Mouse (Mus musculus): Measurements from ENCODE around the gene Ocrl.

The Ocrl gene

DNA sequence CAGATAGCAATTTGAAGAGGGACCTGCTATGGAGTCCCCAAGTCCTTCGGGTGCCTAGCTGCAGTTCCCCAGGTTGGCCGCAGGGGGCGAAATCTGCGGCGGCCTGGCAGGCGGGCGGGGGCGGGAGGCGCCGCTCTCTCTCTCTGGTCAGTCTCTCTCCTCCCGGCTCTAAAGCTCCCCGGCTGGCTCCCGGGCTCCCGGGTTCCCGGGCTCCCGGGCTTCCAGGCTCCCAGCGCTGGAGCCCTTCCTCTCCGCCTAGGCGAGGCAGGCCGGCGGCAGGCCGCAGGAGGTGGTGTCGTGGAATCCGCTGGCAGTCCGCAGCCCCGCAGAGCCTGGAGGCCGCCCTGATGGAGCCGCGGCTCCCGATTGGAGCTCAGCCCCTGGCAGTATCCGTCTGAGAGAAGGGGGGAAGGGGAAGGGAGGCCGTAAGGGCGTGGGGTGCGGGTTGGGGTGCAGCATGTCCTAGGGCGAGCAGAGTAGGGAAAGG, at the start of gene Ocrl:
Gene Ocrl (plus strand): TSS at position 82 of the 487 bp plus-strand sequence.
- in situ Hi-C loops (cut with MboI): no loop called here

DNA sequence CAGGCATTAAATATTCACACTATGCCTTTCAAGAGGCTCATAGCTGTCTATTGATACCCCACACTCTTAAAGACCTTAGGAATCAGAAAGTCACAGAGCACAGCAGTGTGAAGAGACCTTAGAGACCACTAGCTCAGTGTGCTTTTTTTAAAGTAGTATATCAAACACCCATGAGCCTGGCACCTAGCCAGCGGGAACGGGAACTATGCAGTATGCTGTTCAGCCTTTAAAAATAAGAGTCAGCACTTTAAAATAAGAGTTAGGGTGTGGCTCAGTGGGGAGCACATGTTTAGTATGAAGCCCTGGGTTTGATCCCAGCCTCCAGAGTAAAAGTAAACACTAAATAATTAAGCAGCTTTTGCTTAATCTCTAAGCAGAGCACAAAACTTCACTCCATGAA, 32.1 kb upstream of the Ocrl start:
- in situ Hi-C loops (cut with MboI): no loop called here

DNA sequence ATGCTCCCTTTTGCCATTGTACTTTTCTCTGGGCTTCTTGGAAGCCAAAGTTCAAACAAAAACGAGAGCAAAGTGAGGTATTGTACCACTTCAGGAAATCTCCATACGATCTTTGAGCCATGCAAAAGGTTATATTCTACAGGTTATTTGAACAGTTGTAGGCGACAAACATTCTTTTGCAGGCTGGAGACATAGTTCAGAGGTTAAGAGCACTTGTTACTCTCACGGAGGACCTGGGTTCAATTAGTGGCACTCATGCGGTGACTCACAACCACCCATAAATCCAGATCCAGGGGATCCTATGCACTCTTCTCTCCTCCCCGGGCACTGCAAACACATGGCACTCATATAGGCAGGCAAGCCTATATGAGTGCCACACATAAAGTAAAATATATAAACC, 29.4 kb upstream of the Ocrl start:
- in situ Hi-C loops (cut with MboI): no loop called here

DNA sequence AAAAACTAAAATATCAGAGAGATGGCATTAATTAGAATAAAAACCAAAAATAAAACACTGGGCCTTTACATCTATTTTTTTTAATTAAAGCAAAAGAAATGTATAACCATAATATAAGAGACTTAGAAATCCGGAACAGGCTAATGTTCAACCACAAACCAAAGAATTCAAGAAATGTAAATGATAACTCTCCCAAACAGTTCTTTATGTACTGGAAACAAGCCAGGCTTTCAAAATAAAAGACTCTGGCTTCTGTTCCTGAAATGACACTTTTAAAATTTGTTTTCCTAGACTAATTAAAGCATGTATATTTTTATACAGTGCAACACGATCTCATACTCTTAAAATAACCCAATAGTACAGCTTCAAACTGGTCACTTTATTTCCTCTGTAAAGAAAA, 24.8 kb upstream of the Ocrl start:
- in situ Hi-C loops (cut with MboI): no loop called here

DNA sequence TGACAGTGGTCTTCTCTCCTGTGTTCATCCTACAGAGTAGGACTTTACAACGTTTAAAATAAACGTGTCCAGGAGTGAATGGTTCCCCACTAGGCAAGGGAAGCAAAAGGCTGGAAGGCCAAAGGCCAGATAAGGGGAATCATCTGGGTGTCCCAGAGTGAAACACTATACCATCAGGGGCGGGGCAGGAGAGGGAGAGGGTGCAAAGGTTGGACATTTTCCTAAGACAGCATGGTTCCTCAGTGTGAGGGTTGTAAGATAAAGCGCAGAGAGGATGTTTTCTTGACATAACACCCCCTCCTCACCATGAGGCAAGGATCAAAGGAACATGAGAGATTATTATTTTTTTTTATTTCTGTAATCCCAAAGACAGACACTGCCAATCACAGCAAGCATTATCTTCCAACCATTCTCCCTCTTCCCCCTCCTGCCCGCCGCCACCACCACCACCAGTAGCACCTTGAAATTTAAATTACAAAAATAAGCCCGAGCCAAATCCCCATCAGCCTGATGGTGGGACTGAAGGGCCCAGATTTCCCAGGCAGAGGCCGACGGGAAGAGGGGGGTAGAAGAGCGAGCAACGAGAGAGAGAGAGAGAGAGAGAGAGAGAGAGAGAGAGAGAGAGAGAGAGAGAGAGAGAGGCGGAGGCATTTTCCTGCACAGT, 20.8 kb upstream of the Ocrl start:
- in situ Hi-C loops (cut with MboI): no loop called here

DNA sequence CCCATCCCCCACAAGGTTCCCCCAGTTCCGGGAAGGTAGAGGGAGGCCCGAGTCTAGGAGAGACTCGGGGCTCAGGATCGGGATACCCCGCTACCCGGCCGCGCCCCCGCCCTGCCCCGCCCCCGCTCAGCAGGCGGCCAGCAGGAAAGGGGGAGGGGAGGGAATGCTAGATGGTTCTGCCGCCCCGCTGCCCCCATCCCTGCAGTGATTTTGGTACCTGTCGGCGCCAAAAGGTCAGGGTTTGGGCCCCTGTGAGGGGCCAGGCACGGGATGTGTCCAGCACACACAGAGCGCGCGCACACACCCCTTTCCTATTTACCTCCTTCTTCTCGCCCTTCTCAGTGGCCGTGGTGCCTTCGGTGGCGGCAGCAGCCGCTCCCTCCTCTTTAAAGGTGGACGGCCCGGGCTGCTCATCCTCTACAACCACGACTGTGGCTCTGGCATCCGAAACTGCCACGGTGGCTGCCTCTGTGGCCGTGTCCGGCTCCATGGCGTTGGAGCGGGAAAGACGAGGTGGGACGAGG, 20.2 kb upstream of the Ocrl start:
- in situ Hi-C loops (cut with MboI): no loop called here

DNA sequence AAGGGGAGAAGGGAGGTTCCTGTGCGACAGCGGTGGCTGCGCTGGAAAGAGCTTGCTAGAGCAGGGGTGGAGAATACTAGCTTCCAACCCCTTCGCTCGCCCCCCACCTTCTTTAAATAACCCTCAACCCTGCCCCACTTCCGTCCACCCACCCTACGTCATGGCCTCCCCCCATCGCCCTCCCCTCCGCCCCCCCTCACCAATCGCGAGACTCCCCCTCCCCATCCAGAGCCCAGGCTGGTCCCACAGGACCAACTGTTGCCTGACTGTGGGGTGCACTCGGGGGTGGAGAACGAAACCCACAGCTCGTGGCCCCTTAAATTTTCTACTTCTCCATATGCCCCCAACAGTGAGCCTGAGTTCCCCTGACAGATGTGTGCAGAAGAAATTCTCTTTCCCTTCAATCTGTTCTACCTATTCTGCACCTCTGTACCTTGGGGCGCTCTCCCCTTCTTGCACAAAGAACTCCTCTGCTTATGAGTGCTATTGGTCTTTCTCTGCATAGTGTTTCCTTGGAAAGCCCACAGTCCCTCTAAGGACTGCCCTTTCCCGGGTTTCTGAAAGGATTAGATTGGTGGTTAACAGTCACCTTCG, 19.7 kb upstream of the Ocrl start, which contains the start of gene Smarca1:
Gene Smarca1 (minus strand): TSS at position 544 of the 594 bp plus-strand sequence.
- in situ Hi-C loops (cut with MboI): no loop called here

DNA sequence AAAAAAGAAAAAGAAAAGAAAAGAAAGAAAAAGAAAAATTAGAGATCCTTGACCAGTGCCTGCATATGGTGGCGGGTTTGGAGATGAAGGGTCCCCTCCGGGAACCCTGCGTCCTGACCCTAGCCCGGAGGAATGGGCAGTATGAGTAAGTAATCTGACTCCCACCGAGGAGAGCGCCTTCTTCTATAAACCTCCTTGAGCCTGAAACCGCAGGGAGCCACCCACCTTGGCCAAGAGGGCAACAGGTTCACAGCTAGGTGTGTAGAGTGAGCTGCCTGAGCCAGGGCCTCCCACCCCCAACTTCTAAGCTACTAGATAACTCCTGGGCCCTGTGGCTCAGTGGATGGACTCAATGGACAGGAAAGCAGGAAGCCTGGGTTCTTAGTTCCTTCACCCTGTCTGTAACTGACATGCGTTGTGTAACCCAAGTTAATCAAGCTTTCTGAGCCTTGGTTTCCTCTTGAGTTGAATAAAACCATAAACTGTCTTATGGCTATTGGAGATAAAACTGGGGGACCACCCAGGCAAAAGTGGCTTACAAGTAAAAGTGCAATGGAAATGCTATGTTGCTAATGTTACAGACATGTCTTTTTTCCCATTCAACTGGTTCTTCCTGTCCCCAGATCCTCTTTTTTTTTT, 836 bp downstream of the Ocrl start:
- in situ Hi-C loops (cut with MboI): no loop called here

DNA sequence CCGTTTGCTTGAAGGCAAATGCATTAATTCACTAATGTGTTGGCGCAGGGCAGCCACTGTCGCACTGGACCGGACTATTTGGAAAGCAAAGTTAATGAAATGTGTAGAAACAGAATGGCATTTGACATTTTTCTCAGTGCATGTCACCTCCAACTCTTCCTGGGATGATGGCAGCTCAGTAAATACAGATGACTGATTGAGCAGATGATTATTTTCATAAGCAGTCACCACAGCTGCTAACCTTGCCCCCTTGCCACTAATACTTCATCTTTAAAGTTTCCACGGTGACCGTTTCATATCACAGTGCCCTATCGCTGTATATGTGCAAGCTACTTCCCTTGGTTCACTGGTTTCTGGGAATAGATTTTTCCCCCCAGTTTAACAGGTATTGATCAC, 1.4 kb downstream of the Ocrl start:
- in situ Hi-C loops (cut with MboI): no loop called here

DNA sequence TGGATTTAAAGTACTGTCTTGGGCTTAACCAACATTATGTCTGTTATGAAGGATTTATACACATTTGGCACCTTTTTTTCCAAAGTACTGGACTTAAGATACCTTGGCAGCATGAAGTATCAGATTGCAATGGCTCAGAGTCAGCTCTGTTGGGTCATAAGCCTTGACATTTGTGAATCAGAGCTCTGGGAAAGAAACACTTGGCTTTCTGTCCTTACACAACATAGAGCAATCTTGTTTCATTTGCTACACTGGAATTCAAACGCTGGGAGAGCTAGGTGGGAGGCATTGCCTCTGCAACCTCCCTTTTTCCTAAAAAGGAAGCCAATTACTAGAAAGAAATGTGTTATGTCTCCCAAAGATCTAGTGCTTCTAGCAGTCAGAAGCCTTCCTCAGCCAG, 4.6 kb downstream of the Ocrl start:
- in situ Hi-C loops (cut with MboI): no loop called here

DNA sequence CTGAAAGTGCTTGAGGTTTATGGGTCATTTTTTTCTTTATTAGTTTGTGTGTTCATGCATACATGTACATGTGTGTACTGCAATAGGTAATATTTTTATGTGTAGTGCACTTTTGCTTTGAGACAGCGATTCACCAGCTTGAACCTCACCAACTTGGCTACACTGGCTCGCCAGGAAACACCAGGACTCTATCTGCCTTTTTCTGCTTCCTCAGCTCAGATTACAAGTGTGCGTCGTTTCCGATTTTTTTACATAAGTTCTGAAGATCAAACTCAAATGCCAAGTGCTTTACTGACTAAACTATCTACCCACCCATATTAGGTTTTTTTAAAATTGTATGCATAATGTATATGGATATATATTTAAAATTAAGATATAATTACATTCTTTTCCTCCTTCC, 8.4 kb downstream of the Ocrl start:
- in situ Hi-C loops (cut with MboI): no loop called here

DNA sequence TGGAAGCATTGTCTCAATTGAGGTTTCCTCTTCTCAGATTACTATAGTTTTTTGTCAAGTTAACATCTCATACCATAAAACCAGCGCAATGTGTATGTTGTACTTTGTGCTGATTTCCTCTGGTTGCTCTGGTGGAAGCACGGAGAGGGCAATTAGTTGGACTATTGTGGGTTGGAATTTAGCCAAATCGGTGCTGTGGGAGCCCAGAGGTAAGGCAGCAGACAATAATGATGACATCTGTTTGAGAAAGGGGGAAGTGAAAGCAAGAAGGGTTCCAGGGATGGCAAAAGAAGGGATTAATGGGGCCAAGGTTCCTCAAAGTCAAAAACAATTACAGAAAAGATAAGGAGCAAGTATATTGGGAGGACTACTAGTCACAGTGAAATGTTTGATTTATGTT, 15.8 kb downstream of the Ocrl start:
- in situ Hi-C loops (cut with MboI): no loop called here

DNA sequence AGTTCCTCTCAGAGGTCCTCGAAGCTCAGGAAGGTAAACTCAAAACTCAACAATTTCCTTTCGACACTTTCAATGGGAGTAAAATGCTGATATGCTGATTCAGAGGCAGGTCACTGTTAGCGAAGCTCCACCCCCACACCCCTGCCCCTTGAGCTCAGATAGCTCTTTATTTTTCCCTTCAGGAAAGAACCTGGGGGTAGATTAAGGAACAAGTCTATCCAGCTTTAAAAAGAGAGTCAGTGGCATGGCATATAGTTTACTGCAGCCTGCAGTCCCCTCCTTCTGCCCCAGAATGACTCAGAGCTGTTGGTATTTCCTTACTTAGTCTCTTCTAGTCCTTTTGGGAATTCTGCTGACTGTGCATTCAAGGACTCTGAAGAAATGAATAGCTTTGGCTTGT, 18.3 kb downstream of the Ocrl start:
- in situ Hi-C loops (cut with MboI): no loop called here

DNA sequence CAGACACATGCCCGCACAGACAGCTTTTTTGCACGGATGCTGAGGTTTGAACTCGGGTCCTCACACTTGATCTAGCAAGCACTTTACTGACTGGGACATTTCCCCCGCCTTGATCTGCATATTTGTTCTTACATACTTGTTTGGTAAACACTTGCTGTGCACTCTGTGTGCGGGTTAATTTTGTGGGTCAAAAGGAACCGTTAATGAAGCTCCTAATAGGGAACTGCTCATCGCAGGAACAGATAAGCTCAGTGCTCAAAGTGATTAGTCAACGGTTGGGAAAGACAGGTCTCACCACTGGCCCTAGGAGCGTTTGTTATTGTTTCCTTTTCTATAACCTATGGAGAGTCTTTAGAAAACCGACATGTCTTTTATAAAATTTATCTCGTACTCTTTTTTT, 22.2 kb downstream of the Ocrl start:
- in situ Hi-C loops (cut with MboI): no loop called here

DNA sequence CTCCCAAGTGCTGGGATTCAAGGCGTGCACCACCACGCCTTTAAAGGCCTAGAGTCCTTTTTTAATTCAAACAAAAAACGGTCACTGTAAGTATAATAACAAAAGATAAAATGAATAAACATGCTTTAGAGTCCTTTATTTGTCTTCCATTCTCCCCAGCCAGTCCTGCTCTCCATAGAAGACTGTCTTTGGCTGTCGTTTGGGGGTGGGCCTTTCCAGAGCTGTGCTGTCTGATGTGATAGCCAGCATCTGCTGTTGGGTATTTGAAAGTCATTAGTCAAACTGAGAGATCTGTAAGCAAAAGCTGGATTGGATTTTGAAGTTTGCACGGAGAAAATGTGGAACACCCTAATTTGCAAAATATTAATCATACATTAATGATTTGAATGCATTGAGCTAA, 24.7 kb downstream of the Ocrl start:
- in situ Hi-C loops (cut with MboI): no loop called here

DNA sequence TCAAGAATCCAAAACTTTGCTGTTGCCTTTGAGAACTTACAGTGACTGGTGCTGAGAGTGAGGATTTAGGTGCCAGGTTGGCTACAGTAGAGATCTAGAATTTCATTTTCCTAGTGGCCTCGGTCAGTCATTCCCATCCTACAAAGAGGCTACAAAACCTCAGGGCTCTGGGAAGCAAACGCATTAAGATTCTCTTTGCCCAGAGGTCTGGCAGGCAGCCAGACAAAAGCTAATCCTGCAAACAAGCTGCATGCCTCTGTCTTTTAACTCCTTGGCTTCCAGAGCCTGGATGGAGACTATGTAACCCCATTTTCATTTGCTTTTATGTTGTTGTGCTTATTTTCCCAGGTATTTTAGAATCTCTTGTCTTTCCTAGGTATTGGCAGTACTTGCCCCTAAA, 25.6 kb downstream of the Ocrl start:
- in situ Hi-C loops (cut with MboI): no loop called here

DNA sequence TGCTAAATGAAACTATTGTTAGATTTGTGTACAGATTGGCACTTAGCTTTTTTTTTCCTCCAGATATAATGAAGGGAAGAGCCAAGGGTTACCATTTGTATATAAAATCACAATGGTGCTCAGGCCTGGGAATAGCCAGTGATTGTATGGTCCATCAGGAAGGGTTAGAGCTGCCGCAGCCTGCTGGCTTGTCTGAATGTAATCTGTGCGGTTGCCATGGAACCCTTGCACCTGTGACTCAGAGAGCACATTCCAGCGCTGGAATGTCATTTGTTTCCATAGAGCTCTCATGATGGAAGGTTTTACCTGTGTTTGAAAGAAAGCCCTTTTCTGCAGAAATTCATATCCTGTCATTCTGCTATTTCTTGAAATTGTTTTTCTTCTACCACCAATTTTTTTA, 37.5 kb downstream of the Ocrl start:
- in situ Hi-C loops (cut with MboI): no loop called here

DNA sequence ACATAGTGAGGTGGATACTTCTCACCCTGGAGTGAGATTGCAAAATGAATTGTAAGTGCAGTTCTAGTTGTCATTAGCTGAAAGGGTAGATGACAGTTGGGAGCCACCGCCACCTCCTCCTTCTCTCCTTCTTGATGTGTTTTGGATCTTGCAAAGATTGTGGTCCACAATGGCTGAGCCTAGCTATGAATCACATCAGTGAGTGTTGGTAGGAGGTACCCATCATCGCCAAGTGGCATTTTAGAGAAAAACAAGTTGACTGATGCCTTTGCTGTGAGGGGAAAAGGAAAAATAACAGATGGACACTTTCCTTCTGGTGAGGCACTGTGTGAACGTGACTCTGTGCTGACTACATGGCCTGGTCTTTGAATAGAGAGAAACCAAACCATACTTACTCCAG, 50.4 kb downstream of the Ocrl start:
- in situ Hi-C loops (cut with MboI): no loop called here

DNA sequence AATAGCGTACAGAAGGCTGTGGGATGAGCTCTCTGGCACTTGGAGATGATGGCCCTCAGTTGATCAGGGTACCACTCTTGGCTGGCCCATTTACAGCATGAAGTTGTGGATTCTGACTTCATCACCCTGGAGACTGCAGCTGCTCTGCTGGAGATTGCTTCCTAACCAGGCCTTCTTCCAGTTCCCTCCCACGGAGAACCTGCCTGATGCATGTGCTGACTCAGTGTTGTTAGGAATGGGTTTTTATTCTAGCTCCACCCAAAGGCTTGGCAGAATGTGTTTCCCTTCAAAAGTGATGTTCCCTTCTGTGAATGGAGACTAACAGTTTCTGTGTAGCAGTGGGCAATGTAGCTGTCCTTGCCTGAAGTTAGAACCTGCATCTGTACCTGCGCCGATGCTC, 58.2 kb downstream of the Ocrl start:
- in situ Hi-C loops (cut with MboI): no loop called here

DNA sequence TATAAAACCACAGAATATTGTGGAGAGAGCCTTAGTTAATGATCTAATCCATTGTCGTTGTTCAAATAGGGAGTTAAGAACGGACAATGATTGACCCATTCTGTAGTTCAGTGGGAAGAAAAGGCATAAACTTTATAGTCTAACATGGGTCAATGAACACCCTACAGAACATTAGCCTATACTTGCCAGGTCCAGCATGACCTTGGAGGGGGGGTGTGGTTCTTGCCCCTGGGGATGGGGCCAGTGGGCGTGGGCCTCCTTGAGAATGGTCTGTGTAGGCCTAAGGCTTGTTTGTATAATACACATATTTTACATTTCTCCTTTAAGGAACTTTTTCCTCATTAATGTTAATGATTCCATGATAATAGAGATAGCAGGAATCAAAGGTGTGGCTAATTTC, 58.7 kb downstream of the Ocrl start:
- in situ Hi-C loops (cut with MboI): no loop called here

DNA sequence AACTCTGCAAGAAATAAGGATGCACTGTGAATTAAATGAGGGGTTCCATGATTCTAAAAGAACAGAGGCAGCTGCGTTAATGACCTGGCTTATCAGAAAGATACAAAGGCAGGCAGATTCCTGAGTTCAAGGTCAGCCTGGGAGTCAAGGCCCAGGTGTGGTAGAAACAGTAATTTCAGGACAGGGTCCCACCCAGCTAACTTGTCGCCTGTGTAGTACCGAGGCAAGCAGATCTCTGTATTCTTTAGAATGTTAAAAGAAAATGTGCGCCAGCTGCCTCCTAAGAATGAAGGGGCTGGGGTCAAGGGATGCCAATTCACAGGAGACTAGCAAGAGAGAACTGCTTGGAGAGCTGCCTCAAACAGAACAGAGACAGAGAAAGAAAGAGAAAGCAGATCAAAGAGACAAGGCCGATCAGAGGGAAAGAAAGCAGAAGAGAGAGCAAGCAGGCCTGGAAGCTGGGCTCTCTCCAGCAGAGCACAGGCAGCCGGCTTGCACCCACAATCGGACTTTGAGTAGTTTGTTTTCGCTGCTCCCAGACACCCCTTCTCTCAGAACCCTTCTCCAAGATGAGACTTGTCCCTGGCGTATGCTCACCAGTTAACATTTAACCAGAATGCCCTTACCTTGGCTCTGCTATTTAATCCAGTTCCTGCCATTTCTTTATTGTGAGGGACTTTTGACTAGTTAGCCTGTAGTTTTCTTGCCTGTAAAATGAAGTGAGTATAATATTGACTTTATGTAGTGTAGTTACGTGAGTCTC, 59.4 kb downstream of the Ocrl start:
- in situ Hi-C loops (cut with MboI): no loop called here

DNA sequence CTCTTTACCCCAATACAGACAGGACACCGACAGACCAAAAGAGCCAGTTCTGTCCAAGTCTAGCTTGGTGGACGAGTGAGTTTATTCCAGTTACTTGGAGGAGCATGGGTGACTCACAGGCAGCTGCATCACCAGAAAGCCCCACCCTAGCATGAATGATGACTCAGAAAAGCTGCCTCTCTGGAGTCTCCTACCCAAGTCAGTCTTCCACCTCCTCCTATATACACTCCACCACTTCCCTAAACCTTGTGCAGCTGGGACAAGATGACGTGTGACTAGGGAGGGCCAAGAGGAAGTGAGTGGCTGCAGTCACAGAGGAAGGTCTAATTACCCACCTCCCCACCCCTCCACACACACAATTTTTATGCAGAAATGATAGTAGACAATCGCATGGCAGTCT, 64.4 kb downstream of the Ocrl start:
- in situ Hi-C loops (cut with MboI): no loop called here

All from mature B cell (primary cell).